Mouse (Mus musculus): ENCODE data around the gene Efna2.

The Efna2 gene

GRCm38 (mm10) chr10:80168038-80168661, 11.1 kb upstream of the Efna2 start:
- peak; percentile 93 for DNase-seq (ENCODE audit: low spot score)

- no peak for DNase-seq (ENCODE audit: low spot score)
Observed at GRCm38 (mm10) chr10:80169070-80169469, 10.2 kb upstream of the Efna2 start.

- DNase-seq (ENCODE audit: low spot score), result no peak
Observed at GRCm38 (mm10) chr10:80169651-80170050, 9.6 kb upstream of the Efna2 start.

- DNase-seq (ENCODE audit: low spot score), result no peak
Observed at GRCm38 (mm10) chr10:80170052-80170451, 9.2 kb upstream of the Efna2 start.

- DNase-seq (ENCODE audit: low spot score), result no peak
Observed at GRCm38 (mm10) chr10:80170601-80171021, 8.7 kb upstream of the Efna2 start.

- no peak for DNase-seq (ENCODE audit: low spot score)
Observed at GRCm38 (mm10) chr10:80171252-80171651, 8.0 kb upstream of the Efna2 start.

- no peak for DNase-seq (ENCODE audit: low spot score)
Observed at GRCm38 (mm10) chr10:80171760-80172526, 7.3 kb upstream of the Efna2 start.

GRCm38 (mm10) chr10:80172527-80173292, 6.6 kb upstream of the Efna2 start, which contains the start of gene 1600002K03Rik:
TSS of gene 1600002K03Rik (plus strand) at chr10:80172944.
- DNase-seq (ENCODE audit: low spot score), result peak; percentile 93

- DNase-seq (ENCODE audit: low spot score), result no peak
Observed at GRCm38 (mm10) chr10:80173358-80173757, 5.9 kb upstream of the Efna2 start.

- DNase-seq (ENCODE audit: low spot score), result no peak
Observed at GRCm38 (mm10) chr10:80173955-80174640, 5.2 kb upstream of the Efna2 start.

GRCm38 (mm10) chr10:80174705-80175104, 4.6 kb upstream of the Efna2 start:
- no peak for DNase-seq (ENCODE audit: low spot score)

- no peak for DNase-seq (ENCODE audit: low spot score)
Observed at GRCm38 (mm10) chr10:80175536-80176269, 3.6 kb upstream of the Efna2 start.

- no peak for DNase-seq (ENCODE audit: low spot score)
Observed at GRCm38 (mm10) chr10:80176270-80176834, 2.9 kb upstream of the Efna2 start.

- DNase-seq (ENCODE audit: low spot score), result no peak
Observed at GRCm38 (mm10) chr10:80177441-80178279, 1.6 kb upstream of the Efna2 start.

GRCm38 (mm10) chr10:80180288-80180687, 1.0 kb downstream of the Efna2 start:
- DNase-seq (ENCODE audit: low spot score), result no peak

- DNase-seq (ENCODE audit: low spot score), result no peak
Observed at GRCm38 (mm10) chr10:80180823-80181222, 1.5 kb downstream of the Efna2 start.

GRCm38 (mm10) chr10:80182547-80182946, 3.3 kb downstream of the Efna2 start:
- DNase-seq (ENCODE audit: low spot score), result no peak

GRCm38 (mm10) chr10:80186649-80187048, 7.4 kb downstream of the Efna2 start:
- no peak for DNase-seq (ENCODE audit: low spot score)

GRCm38 (mm10) chr10:80187739-80188138, 8.5 kb downstream of the Efna2 start:
- no peak for DNase-seq (ENCODE audit: low spot score)

GRCm38 (mm10) chr10:80188453-80189024, 9.3 kb downstream of the Efna2 start:
- DNase-seq (ENCODE audit: low spot score), result no peak
